Mouse (Mus musculus) liver, embryonic 14.5 days (tissue): Measurements from ENCODE around the gene 4921530L21Rik. TPM values are rescaled to one million over a fixed set of nuclear protein-coding genes. Genes with fewer than 3 reads are reported as not detected.

ENCODE experiments used
- ATAC-seq: fragments of 200-750 bp; cut with Nextera tagmentation; 2 replicates; pipeline ENCODE4 v1.8.0; 2017; ENCODE audit warnings: moderate number of reproducible peaks, mild to moderate bottlenecking, moderate library complexity; ENCODE audit not compliant: insufficient read depth
- DNase-seq, 3 experiments: peaks; one replicate each; pipeline ENCODE4 v3.0.0-alpha.2; 2012 to 2013; ENCODE audit warnings: low read depth in 3 of 3, low spot score in 3 of 3
- H3K27ac ChIP-seq: fragments of 300-500 bp; sonication (generic); 2 replicates; pipeline ENCODE4 v1.5.1; 2014; ENCODE audit warnings: moderate library complexity, mild to moderate bottlenecking, control low read depth, inconsistent platforms
- H3K27me3 ChIP-seq: fragments of 300-500 bp; sonication (generic); 2 replicates; pipeline ENCODE4 v1.6.1; 2014; ENCODE audit warnings: mild to moderate bottlenecking, low read length, moderate library complexity; ENCODE audit not compliant: control insufficient read depth, insufficient read depth
- H3K36me3 ChIP-seq: fragments of 300-500 bp; sonication (generic); replicated peaks from 2 replicates; pipeline ENCODE4 v1.6.1; 2014; ENCODE audit warnings: low read depth; ENCODE audit not compliant: control insufficient read depth, insufficient read depth
- H3K4me1 ChIP-seq, 2 experiments: fragments of 200-500 bp in 1 of 2; fragments of 300-500 bp in 1 of 2; sonication (generic) in 1 of 2; replicated peaks; 2 replicates each; pipeline ENCODE4 v1.6.1; 2012 to 2014; ENCODE audit warnings: antibody characterized with exemption in 1 of 2, inconsistent platforms in 1 of 2, low read length in 1 of 2; ENCODE audit not compliant: control insufficient read depth in 2 of 2, insufficient read depth in 2 of 2
- H3K4me2 ChIP-seq: fragments of 300-500 bp; sonication (generic); 2 replicates; pipeline ENCODE4 v1.6.1; 2014; ENCODE audit warnings: low read depth, mild to moderate bottlenecking, control low read depth, moderate library complexity
- H3K4me3 ChIP-seq, 2 experiments: fragments of 200-500 bp in 1 of 2; fragments of 300-500 bp in 1 of 2; sonication (generic) in 1 of 2; 2 replicates each; pipeline ENCODE4 v1.5.1; 2012 to 2014; ENCODE audit warnings: low read depth in 2 of 2, low read length in 2 of 2, mild to moderate bottlenecking in 2 of 2, control low read depth in 1 of 2, inconsistent platforms in 1 of 2, moderate library complexity in 1 of 2; ENCODE audit not compliant: insufficient read depth in 1 of 2
- H3K9ac ChIP-seq: fragments of 300-500 bp; sonication (generic); replicated peaks from 2 replicates; pipeline ENCODE4 v1.6.1; 2014; ENCODE audit warnings: mild to moderate bottlenecking, control low read depth, moderate library complexity
- H3K9me3 ChIP-seq: fragments of 300-500 bp; sonication (generic); 2 replicates; pipeline ENCODE4 v1.6.1; 2016; ENCODE audit warnings: low read length, mixed read lengths; ENCODE audit not compliant: control insufficient read depth
- CTCF ChIP-seq: IDR thresholded peaks from 2 replicates; pipeline ENCODE4 v1.5.1; 2016; ENCODE audit warnings: antibody characterized with exemption, low read depth, control low read depth
- EP300 ChIP-seq: IDR thresholded peaks from 2 replicates; pipeline ENCODE4 v1.6.1; 2016; ENCODE audit warnings: antibody characterized with exemption, low read depth
- WGBS: fragments of 180-500 bp; shearing (Covaris S2); extraction: QIAGEN DNeasy Blood & Tissue Kit; methylation state at CpG from one replicate; pipeline ENCODE4 v1.1.7; 2014; ENCODE audit not compliant: insufficient replicate concordance; 5-methylcytosine and 5-hydroxymethylcytosine counted together
- polyA plus RNA-seq, 2 experiments: library from polyadenylated mRNA; depleted of rRNA in 1 of 2; stranded (reverse) in 1 of 2; unstranded in 1 of 2; fragments of >200 nt; fragmentation: Nextera tagmentation in 1 of 2; extraction: Ambion mirVana in 1 of 2; gene quantifications; 2 replicates each; pipeline versions ENCODE4 v1.2.1 to v1.2.3; 2012 to 2014

Gene 4921530L21Rik
- polyA plus RNA-seq, 2 experiments: not detected

DNA sequence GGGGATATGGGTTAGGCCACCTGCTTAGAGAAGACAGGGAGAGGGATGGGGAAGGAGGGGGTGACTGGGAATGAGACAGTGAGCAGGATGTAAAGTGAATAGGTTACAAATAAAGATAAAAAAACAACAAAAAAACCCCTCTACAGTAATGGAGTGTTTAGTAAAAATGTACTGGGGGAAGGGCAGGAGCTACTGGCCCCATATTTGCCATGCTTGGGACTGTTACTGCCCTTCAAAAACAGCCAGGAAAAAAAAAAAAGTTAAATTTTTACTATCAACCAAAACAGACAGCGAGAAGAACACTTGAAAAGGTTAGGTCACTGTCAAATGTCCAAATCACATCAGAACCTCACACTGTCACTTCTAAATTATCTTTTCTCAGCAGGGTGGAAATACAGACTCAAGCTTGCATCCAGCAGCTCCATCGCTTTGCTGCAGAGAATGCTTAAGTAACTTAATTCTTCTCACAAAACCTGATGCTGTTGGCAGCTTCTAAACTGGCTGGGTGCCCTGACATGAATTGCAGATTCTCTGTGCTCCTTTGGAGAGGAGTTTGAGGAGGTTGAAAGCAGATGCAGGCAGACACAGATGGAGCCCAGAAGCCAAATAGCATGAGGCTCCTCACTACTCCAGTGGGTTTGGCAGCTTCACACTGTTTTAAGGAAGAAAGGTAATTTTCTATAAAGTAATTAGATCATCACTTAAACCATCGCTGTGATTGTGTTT lies 4.1 kb upstream of the 4921530L21Rik start:
- Histone ChIP-seq H3K36me3 (no peaks in the 10 kb centered on the region), H3K27ac (no peak overlapping the region), H3K4me3 (no peak overlapping the region), H3K9me3 (no peaks in the 10 kb centered on the region), H3K4me1 (no peaks in the 10 kb centered on the region), H3K9ac (no peak overlapping the region), H3K4me2 (no peak overlapping the region), H3K27me3 (no peaks in the 10 kb centered on the region)
- WGBS: 60% methylated on average over 3 of the region's 3 CpGs
- TF ChIP-seq CTCF (no peak), EP300 (no peak)
- DNase-seq (no peak), ATAC-seq (no peak)

DNA sequence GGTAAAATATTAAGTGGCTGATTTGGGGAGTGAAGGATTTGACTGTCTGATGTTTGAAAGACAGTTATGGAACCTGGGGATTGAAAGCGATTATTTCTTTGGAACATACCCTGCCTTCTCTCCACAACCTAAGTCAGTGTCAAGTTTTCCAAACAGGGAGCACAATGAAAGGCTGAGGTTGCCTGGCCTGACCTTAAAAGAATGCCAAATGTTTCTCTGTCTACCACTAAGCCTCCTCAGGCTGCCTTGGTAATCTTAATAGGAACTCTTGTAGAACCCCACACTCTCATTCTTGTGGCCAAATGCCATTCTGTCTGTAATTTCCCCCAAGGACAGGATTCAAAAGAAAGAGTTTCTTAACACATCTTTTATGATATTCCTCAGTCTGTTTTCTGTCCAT lies 3.5 kb upstream of the 4921530L21Rik start:
- H3K9me3 ChIP-seq: no peaks in the 10 kb centered on the region
- H3K4me1 ChIP-seq: no peaks in the 10 kb centered on the region
- no peak overlapping the region for H3K9ac ChIP-seq
- H3K36me3 ChIP-seq: no peaks in the 10 kb centered on the region
- DNase-seq: no peak
- WGBS: 64% methylated on average over 1 of the region's 1 CpGs
- no peak overlapping the region for H3K4me2 ChIP-seq
- no peak for ATAC-seq
- H3K27ac ChIP-seq: no peak overlapping the region
- TF ChIP-seq CTCF (no peak), EP300 (no peak)
- no peak overlapping the region for H3K4me3 ChIP-seq
- H3K27me3 ChIP-seq: no peaks in the 10 kb centered on the region

DNA sequence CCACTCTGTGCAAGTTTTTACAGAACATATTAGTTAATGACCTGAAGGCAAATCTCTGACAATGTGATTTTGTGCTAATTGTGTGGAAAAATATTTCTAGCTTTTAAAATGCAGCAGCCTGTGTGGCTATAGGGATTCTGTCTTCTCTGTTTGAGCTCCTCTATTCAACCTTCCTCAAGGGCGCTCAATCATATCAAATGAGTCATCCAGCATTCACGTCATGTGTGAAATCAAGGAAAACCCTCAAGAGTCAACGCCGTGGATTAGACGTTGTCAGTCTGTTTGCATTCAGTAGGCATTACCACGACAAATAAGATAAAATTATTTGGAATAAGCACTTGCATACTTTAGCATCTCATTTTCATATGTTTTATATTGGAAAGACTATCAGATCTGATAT lies 18.4 kb downstream of the 4921530L21Rik start:
- Histone ChIP-seq H3K36me3 (no peaks in the 10 kb centered on the region), H3K27me3 (no peaks in the 10 kb centered on the region), H3K4me3 (no peak overlapping the region), H3K9me3 (no peaks in the 10 kb centered on the region), H3K27ac (no peak overlapping the region), H3K4me2 (no peak overlapping the region), H3K4me1 (no peaks in the 10 kb centered on the region), H3K9ac (no peak overlapping the region)
- ATAC-seq (no peak), DNase-seq (no peak)
- TF ChIP-seq EP300 (no peak), CTCF (no peak)
- WGBS: 77% methylated on average over 6 of the region's 6 CpGs

DNA sequence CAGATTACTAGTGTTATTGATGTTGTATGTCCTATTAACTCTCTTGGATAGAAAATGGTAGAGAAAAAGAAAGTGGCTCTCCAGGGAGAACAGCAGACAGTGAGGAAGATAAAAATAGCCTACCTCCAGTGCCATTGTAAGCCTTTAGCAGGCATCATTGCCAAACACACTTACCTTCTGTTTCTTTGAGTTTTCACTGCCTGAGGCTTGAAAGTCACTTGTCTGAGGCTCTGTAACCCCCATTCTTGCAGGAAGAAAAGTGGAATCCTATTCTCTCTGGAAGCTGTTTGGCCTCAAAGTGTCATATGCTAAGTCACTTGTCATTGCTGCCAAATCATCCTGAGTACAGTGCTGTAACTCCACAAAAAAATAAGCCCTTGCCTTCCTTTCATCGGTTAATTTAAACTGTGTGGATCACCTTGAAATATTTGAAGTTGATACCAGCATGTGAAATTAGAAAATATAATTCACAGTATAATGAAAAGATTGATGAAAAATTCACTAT lies 23.6 kb downstream of the 4921530L21Rik start:
- no peak overlapping the region for H3K4me2 ChIP-seq
- H3K9ac ChIP-seq: no peak overlapping the region
- no peak overlapping the region for H3K27ac ChIP-seq
- H3K9me3 ChIP-seq: no peaks in the 10 kb centered on the region
- H3K27me3 ChIP-seq: no peaks in the 10 kb centered on the region
- TF ChIP-seq CTCF (no peak), EP300 (no peak)
- no peak overlapping the region for H3K4me3 ChIP-seq
- 69% methylated on average over 1 of the region's 1 CpGs for WGBS
- DNase-seq: no peak
- no peaks in the 10 kb centered on the region for H3K36me3 ChIP-seq
- no peak for ATAC-seq
- H3K4me1 ChIP-seq: no peaks in the 10 kb centered on the region

DNA sequence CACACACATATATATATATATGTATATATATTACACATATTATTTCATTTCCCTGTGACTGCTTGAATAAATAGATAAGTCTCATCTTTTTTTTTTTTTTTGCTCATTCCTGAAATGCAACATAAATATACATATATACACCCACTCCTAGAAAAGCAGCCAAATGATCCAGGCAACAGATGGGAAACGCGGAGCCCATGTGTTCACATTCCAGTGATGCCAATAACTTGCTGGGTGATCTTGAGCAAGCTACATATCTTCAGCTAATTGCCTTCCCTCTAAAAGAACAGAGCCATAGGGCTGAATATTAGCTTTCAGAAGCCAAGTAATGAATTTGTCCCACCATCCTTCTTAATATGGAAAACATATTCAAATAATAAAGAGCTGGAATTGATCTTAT lies 32.2 kb downstream of the 4921530L21Rik start:
- 78% methylated on average over 2 of the region's 2 CpGs for WGBS

More for the DNA sequence above, 32.2 kb downstream of the 4921530L21Rik start:
- TF ChIP-seq EP300: no peak
- no peak for TF ChIP-seq CTCF
- Histone ChIP-seq H3K36me3 (no peaks in the 10 kb centered on the region), H3K27ac (no peak overlapping the region), H3K27me3 (no peaks in the 10 kb centered on the region), H3K4me3 (no peak overlapping the region), H3K9ac (no peak overlapping the region), H3K4me1 (no peaks in the 10 kb centered on the region), H3K4me2 (no peak overlapping the region), H3K9me3 (no peaks in the 10 kb centered on the region)
- ATAC-seq (no peak), DNase-seq (no peak)
